Mouse (Mus musculus) forebrain, embryonic 10.5 days (tissue): ENCODE measurements around the gene Sparc. TPM values are rescaled to one million over a fixed set of nuclear protein-coding genes. Genes with fewer than 3 reads are reported as not detected.
A peak's percentile ranks its signal among the peaks of the same experiment; 100 is the strongest.

Experiments
- DNase-seq: peaks from one replicate; pipeline ENCODE4 v3.0.0-alpha.2; 2017; ENCODE audit warnings: low spot score; ENCODE audit errors: extremely low spot score
- H3K27ac ChIP-seq: fragments of 300-500 bp; sonication (generic); 2 replicates; pipeline ENCODE4 v1.5.1; 2016; ENCODE audit warnings: mild to moderate bottlenecking
- H3K27me3 ChIP-seq: fragments of 300-500 bp; sonication (generic); 2 replicates; pipeline ENCODE4 v1.6.1; 2016; ENCODE audit warnings: mild to moderate bottlenecking; ENCODE audit not compliant: poor library complexity, severe bottlenecking
- H3K36me3 ChIP-seq: fragments of 300-500 bp; sonication (generic); replicated peaks from 2 replicates; pipeline ENCODE4 v1.6.1; 2016; ENCODE audit warnings: mild to moderate bottlenecking, moderate library complexity
- H3K4me1 ChIP-seq: fragments of 300-500 bp; sonication (generic); 2 replicates; pipeline ENCODE4 v1.6.1; 2016
- H3K4me3 ChIP-seq: fragments of 300-500 bp; sonication (generic); 2 replicates; pipeline ENCODE4 v1.5.1; 2016; ENCODE audit warnings: mild to moderate bottlenecking, moderate library complexity
- H3K9me3 ChIP-seq: fragments of 300-500 bp; sonication (generic); 2 replicates; pipeline ENCODE4 v1.6.1; 2016; ENCODE audit warnings: mild to moderate bottlenecking, moderate library complexity
- WGBS: fragments of 180-500 bp; shearing (Covaris S2); methylation state at CpG from one replicate; pipeline ENCODE4 v1.1.7; 2016; 5-methylcytosine and 5-hydroxymethylcytosine counted together
- polyA plus RNA-seq: library from polyadenylated mRNA; unstranded; fragments of >200 nt; fragmentation: Nextera tagmentation; extraction: Ambion mirVana; gene quantifications from 2 replicates; pipeline ENCODE4 v1.2.1, GENCODE M21; 2016

Sparc gene
- polyA plus RNA-seq, result 311 and 318 TPM in 2 replicates

- 93% methylated on average over 1 of the region's 1 CpGs for WGBS
- DNase-seq, result no peak
- Histone ChIP-seq H3K27ac (peak within 1 kb of the TSS; percentile 49), H3K4me3 (no peak within 1 kb of the TSS), H3K4me1 (peaks cover 70% of the 10 kb centered on the region), H3K36me3 (no peaks in the 10 kb centered on the region), H3K27me3 (peaks cover 10% of the 10 kb centered on the region; the same call in 1 of the 2 replicates), H3K9me3 (no peaks in the 10 kb centered on the region)
These were observed at the start of gene Sparc for GRCm38 (mm10) chr11:55422978-55423377. Gene Sparc (minus strand): TSS chr11:55423183.

GRCm38 (mm10) chr11:55471467-55471866 is 48.5 kb upstream of the Sparc start:
- DNase-seq, result no peak
- 96% methylated on average over 7 of the region's 7 CpGs for WGBS
- peaks cover 55% of the 10 kb centered on the region for H3K36me3 ChIP-seq

GRCm38 (mm10) chr11:55470761-55471160 is 47.8 kb upstream of the Sparc start:
- H3K4me1 ChIP-seq, result peaks cover 38% of the 10 kb centered on the region
- no peaks in the 10 kb centered on the region for H3K9me3 ChIP-seq
- no peak for DNase-seq
- peak overlapping the region; percentile 98 for H3K27ac ChIP-seq
- 74% methylated on average over 8 of the region's 8 CpGs for WGBS
- H3K27me3 ChIP-seq, result no peaks in the 10 kb centered on the region
- H3K36me3 ChIP-seq, result peaks cover 48% of the 10 kb centered on the region
- H3K4me3 ChIP-seq, result peak overlapping the region; percentile 98

More at GRCm38 (mm10) chr11:55471467-55471866, 48.5 kb upstream of the Sparc start:
- peaks cover 40% of the 10 kb centered on the region for H3K4me1 ChIP-seq
- H3K27ac ChIP-seq, result no peak overlapping the region
- H3K27me3 ChIP-seq, result no peaks in the 10 kb centered on the region
- H3K4me3 ChIP-seq, result peak overlapping the region; percentile 98
- no peaks in the 10 kb centered on the region for H3K9me3 ChIP-seq

- Histone ChIP-seq H3K36me3 (peaks cover 44% of the 10 kb centered on the region), H3K4me1 (peaks cover 37% of the 10 kb centered on the region), H3K4me3 (peak overlapping the region; percentile 98), H3K27ac (peak overlapping the region; percentile 98), H3K9me3 (no peaks in the 10 kb centered on the region), H3K27me3 (no peaks in the 10 kb centered on the region)
- WGBS, result 1% methylated on average over 46 of the region's 46 CpGs
- DNase-seq, result peak; percentile 47
These were observed 47.1 kb upstream of the Sparc start for GRCm38 (mm10) chr11:55469923-55470691.

- Histone ChIP-seq H3K27me3 (no peaks in the 10 kb centered on the region), H3K27ac (peak within 1 kb of the TSS; percentile 98), H3K9me3 (no peaks in the 10 kb centered on the region), H3K4me3 (peak within 1 kb of the TSS; percentile 98), H3K4me1 (peaks cover 37% of the 10 kb centered on the region), H3K36me3 (peaks cover 36% of the 10 kb centered on the region)
- peak; percentile 98 for DNase-seq
- under 1% methylated on average over 57 of the region's 57 CpGs for WGBS
These were observed 46.3 kb upstream of the Sparc start, which contains the start of gene G3bp1 for GRCm38 (mm10) chr11:55469048-55469843. Gene G3bp1 (plus strand): TSS chr11:55469685.

GRCm38 (mm10) chr11:55468611-55469047 is 45.6 kb upstream of the Sparc start:
- no peak for DNase-seq
- 7% methylated on average over 17 of the region's 17 CpGs for WGBS
- H3K36me3 ChIP-seq, result peaks cover 30% of the 10 kb centered on the region

GRCm38 (mm10) chr11:55468012-55468411 is 45.0 kb upstream of the Sparc start:
- peaks cover 28% of the 10 kb centered on the region for H3K4me1 ChIP-seq
- no peak for DNase-seq
- no peaks in the 10 kb centered on the region for H3K9me3 ChIP-seq
- peaks cover 23% of the 10 kb centered on the region for H3K36me3 ChIP-seq
- WGBS, result 79% methylated on average over 10 of the region's 10 CpGs
- no peaks in the 10 kb centered on the region for H3K27me3 ChIP-seq
- peak overlapping the region; percentile 98 for H3K4me3 ChIP-seq
- peak overlapping the region; percentile 98 for H3K27ac ChIP-seq

More at GRCm38 (mm10) chr11:55468611-55469047, 45.6 kb upstream of the Sparc start:
- H3K4me3 ChIP-seq, result peak overlapping the region; percentile 98
- peaks cover 34% of the 10 kb centered on the region for H3K4me1 ChIP-seq
- no peaks in the 10 kb centered on the region for H3K27me3 ChIP-seq
- no peaks in the 10 kb centered on the region for H3K9me3 ChIP-seq
- peak overlapping the region; percentile 98 for H3K27ac ChIP-seq

- no peak for DNase-seq
- no peaks in the 10 kb centered on the region for H3K9me3 ChIP-seq
- H3K27me3 ChIP-seq, result no peaks in the 10 kb centered on the region
- peaks cover 25% of the 10 kb centered on the region for H3K4me1 ChIP-seq
- no peak overlapping the region for H3K4me3 ChIP-seq
- no peaks in the 10 kb centered on the region for H3K36me3 ChIP-seq
- 94% methylated on average over 3 of the region's 3 CpGs for WGBS
- H3K27ac ChIP-seq, result no peak overlapping the region
These were observed 42.2 kb upstream of the Sparc start for GRCm38 (mm10) chr11:55465177-55465576.

GRCm38 (mm10) chr11:55464707-55465106 is 41.7 kb upstream of the Sparc start:
- DNase-seq, result no peak
- no peaks in the 10 kb centered on the region for H3K9me3 ChIP-seq
- H3K27ac ChIP-seq, result no peak overlapping the region
- peaks cover 30% of the 10 kb centered on the region for H3K4me1 ChIP-seq
- H3K36me3 ChIP-seq, result no peaks in the 10 kb centered on the region
- H3K27me3 ChIP-seq, result no peaks in the 10 kb centered on the region
- 90% methylated on average over 10 of the region's 10 CpGs for WGBS
- H3K4me3 ChIP-seq, result no peak overlapping the region

GRCm38 (mm10) chr11:55462149-55462548 is 39.2 kb upstream of the Sparc start:
- peaks cover 7% of the 10 kb centered on the region for H3K36me3 ChIP-seq
- no peak for DNase-seq
- no peak overlapping the region for H3K27ac ChIP-seq
- WGBS, result 93% methylated on average over 9 of the region's 9 CpGs
- no peaks in the 10 kb centered on the region for H3K9me3 ChIP-seq
- no peaks in the 10 kb centered on the region for H3K27me3 ChIP-seq
- peaks cover 32% of the 10 kb centered on the region for H3K4me1 ChIP-seq
- H3K4me3 ChIP-seq, result no peak overlapping the region

- Histone ChIP-seq H3K4me1 (peaks cover 32% of the 10 kb centered on the region), H3K27me3 (no peaks in the 10 kb centered on the region), H3K9me3 (no peaks in the 10 kb centered on the region), H3K36me3 (peaks cover 7% of the 10 kb centered on the region), H3K4me3 (peak within 1 kb of the TSS; percentile 85), H3K27ac (peak within 1 kb of the TSS; percentile 83)
- DNase-seq, result peak; percentile 91
- under 1% methylated on average over 36 of the region's 36 CpGs for WGBS
These were observed 38.1 kb upstream of the Sparc start, which contains the start of gene Atox1 for GRCm38 (mm10) chr11:55461019-55461645. Gene Atox1 (minus strand): TSS chr11:55461239.

GRCm38 (mm10) chr11:55460559-55461018 is 37.6 kb upstream of the Sparc start:
- Histone ChIP-seq H3K4me3 (peak overlapping the region; percentile 85), H3K27ac (peak overlapping the region; percentile 83), H3K27me3 (no peaks in the 10 kb centered on the region), H3K9me3 (no peaks in the 10 kb centered on the region), H3K36me3 (peaks cover 7% of the 10 kb centered on the region), H3K4me1 (peaks cover 32% of the 10 kb centered on the region)
- under 1% methylated on average over 17 of the region's 17 CpGs for WGBS
- DNase-seq, result no peak
